Mouse (Mus musculus) frontal cortex, postnatal 25 days (tissue): Measurements from ENCODE around the gene Zfp296.

Source experiments
- DNase-seq, 2 experiments: peaks; one replicate each; pipeline ENCODE4 v3.0.0; 2022; ENCODE audit warnings: low spot score in 2 of 2

Gene Zfp296

GRCm38 (mm10) chr7:19607291-19607690, 30.2 kb downstream of the Zfp296 start:
- DNase-seq: no peak

- no peak for DNase-seq
Observed at GRCm38 (mm10) chr7:19609641-19610332, 32.7 kb downstream of the Zfp296 start.

- no peak for DNase-seq
Observed at GRCm38 (mm10) chr7:19610969-19611368, 33.9 kb downstream of the Zfp296 start.

DNA sequence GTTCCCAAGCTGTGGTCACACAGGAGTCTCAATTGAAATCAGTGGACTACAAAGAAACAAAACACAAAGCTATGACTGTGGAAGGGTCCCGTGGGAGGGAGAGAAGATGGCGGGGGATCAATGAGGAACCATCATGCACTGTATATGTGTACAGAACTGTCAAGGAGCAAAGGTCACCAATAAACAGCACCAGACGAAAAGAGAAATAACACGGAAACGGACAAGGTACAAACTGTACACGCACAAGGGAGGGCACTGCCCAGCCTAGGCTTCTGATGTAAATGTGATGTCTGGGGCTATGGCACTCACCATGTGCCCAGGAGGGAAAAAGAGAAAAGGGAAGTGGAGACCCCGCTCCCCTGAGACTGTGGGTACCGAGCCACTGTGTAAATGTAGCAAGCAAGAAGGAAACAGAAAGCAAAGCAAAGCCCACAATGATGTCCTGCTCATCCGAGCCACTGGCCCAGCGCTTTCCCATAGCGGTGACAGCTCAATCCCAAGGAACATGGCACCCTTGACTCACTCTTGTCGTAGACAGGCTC, 38.0 kb downstream of the Zfp296 start:
- DNase-seq: no peak

GRCm38 (mm10) chr7:19619004-19619801, 42.1 kb downstream of the Zfp296 start:
- peak; percentile 47 to 66 for DNase-seq

- peak in 1 of 2 experiments; percentile 33 for DNase-seq
Observed at GRCm38 (mm10) chr7:19620811-19621210, 43.7 kb downstream of the Zfp296 start.

DNA sequence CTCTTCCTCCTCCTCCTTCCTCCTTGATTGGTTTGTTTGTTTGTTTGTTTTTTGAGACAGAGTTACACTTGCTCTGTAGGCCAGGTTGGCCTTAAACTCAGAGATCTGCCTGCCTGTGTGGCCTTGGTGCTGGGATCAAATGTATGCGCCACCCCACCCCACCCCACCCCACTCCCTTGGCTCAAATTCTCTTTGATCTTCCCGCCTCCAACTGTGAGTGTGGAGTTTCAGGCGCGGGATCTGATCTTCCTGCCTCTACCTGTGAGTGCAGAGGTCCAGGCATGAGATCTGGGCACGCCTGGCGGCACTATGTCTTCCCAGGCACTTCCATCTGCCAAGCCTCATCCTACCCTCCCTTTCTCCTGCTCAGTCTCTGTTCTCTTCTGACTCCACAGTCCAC, 45.2 kb downstream of the Zfp296 start:
- DNase-seq: no peak

DNA sequence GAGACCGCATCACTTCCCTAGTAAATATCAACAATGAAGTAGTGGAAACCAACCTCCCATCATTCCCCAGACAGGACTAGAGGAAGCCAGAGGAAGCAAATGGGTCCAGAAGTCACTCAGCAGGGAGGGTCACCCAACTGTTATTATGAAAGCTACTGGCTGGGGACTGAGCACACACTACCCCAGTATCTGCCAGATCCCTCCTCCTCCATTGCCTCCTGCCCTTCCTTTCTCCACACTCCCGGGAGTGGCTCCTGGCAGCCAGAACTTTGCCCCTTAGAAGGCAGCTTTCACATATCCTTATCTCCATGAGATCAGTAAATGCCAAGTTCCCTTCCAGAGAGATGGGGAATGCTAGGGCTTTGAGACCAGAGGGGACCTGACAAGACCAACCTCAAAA, 46.3 kb downstream of the Zfp296 start:
- DNase-seq: no peak

- no peak for DNase-seq
Observed at GRCm38 (mm10) chr7:19627721-19628120, 50.6 kb downstream of the Zfp296 start.

DNA sequence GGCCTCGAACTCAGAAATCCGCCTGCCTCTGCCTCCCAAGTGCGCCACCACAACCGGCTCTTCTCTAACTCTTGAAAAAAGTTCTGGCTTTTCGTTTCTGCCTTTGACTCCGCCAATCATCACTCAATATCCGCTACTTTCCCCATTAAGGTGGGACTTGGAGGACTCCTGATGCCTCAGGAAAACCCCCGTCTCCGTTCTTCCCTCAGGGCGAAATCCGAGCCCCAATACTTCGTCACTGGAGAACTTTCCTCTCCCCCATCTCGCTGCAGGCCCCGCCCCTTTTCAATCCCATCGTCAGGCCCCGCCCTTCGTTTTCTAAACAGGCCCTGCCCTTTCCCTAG, 51.1 kb downstream of the Zfp296 start:
- no peak for DNase-seq

DNA sequence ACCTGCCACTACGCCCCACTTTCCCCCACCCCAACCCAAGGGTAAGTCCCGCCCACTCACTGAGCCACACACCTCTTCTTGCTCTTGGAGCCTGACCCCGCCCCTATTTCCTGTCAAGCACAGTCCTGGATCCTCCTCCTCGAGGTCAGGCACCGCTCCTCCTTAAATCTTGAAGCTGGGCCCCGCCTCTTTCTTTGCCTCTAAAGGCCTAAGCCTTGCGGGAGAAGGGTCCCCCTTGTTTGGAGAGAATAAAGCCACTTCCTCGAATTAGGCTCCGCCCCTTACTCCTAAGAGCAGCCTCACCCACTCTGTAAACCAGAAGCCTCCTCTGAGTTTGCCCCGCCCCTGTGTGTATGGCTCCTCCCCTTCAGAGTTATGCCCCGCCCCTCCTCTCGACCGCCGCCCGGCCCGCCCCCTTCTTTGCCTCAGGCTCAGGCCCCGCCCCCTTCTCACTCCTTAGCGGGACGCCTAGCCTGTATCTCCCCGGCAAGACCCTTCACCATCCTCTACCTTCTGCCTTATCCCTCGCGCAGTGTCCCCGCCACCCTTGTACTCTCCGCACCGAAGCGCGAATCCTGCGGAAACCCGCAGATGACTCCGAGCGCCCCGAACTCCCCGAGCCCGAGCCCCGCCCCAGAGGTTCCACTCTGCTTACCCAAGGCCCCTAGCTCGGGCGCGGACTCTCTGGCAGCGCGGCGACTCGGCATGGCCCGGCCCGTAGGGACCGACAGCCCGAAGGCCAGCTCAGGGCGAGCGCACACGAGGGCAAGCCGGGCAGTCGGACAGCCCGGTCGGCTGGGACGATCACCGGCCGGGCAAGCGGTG, 51.7 kb downstream of the Zfp296 start:
- peak; percentile 69 to 81 for DNase-seq

GRCm38 (mm10) chr7:19629361-19629734, 52.3 kb downstream of the Zfp296 start, which contains the start of gene Relb:
Relb (minus strand) TSS chr7:19629438.
- DNase-seq: peak; percentile 74 to 85
